Mouse (Mus musculus) skeletal muscle tissue, adult 2 months (tissue): Measurements from ENCODE around the gene Gm10837.

Experiments used
- DNase-seq: peaks from one replicate; pipeline ENCODE4 v3.0.0-alpha.2; 2012; ENCODE audit warnings: low read depth, low spot score

The Gm10837 gene

DNA sequence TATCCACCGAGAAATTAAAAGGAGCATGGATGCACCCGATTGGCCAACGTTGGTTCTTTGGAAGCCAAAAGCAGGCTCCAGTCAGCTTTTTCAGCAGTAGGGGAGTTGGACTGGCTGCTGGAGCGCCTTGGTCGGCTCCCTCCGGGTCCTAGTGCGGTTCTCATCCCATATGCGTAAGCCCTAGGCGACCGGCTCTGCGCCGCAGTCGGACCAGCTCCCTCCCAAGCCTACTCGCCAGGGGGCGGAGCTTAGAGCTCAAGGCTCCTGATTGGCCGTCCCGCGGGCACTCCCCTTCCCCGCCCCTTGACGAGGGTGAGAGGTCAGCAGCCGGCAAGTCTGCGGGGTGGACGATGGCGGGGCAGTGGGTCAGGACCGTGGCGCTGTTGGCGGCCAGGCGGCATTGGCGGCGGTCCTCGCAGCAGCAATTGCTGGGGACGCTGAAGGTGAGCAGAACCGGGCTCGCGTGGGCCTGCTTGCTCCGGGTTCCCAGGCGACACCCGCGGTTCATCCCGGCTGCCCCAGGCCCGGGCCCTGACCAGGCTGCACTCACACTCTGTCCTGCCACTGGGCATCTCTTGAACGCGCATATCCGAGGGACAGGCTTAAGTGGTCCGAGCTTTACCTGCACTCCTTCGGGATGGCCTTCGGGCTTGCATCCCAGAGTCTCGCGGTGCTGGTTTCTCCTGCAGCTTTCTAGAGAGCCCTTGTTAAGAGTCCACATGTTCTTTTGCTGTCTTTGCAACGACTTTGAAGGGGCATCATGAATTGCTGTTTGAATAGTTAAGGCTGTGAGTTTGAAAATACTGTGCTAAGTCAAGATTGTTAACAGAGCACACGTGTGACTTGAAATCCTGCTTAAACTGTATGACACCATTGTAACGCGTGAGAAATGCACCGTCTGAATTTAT is 43.9 kb downstream of the Gm10837 start, which contains the start of gene Pcca:
Pcca (plus strand) TSS at position 308 of the 908 bp plus-strand sequence.
- peak; percentile 97 for DNase-seq

DNA sequence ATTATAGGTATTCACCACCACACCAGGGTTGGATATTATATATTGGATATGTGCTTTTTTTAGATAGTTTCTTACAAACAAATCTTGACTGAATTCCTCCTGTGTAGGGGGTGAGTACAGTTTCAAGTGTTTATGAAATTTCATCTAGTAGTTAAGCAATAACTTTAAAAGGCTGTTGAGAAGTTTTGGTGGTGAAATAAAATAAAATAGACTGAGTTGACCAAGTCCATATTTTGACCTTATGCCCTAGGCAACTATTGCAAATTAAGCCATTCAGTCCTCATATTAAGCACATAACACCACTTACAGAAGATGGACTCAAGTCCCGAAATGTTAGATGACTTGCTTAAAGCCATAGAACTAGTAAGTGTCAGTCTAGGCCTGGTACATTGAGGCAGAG is 45.6 kb downstream of the Gm10837 start:
- DNase-seq: no peak
